9 mouse cellular contexts compared by ENCODE assay signal in genomic region chr6:84009915-84010302, GRCm38 (mm10). TPM values are rescaled to one million over a fixed set of nuclear protein-coding genes. Genes with fewer than 3 reads are reported as not detected.
A peak's percentile ranks its signal among the peaks of the same experiment; 100 is the strongest.
DNase-seq lines count a peak whose midpoint lies in the region; ATAC-seq and TF ChIP-seq lines count a peak whose summit lies in the region.
"Had no signal": no experiment of that assay in that cellular context is flagged by ENCODE, and none has a peak within 500 bp of the region (broad histone marks: within the 10 kb centered on the region; RNA-seq: fewer than 3 reads in every experiment).

No protein-coding gene starts in this region.

- peaks cover 27% of the 10 kb centered on the region for H3K4me1 ChIP-seq in kidney, postnatal 0 days (replicated peaks; ENCODE audit: insufficient read depth, low read length)
- peaks cover 25% of the 10 kb centered on the region for H3K4me1 ChIP-seq in embryonic facial prominence, embryonic 14.5 days (ENCODE audit: control insufficient read depth, insufficient read depth, low read length)
- H3K4me1 ChIP-seq in hindbrain, embryonic 15.5 days (replicated peaks) = peaks cover 30% of the 10 kb centered on the region
- H3K4me1 ChIP-seq in neural tube, embryonic 15.5 days = peaks cover 29% of the 10 kb centered on the region

- 0 out of 2 replicates have a peak overlapping the region, but pooled peaks have one; percentile 13 for H3K27ac ChIP-seq in kidney, postnatal 0 days
- H3K27ac ChIP-seq in embryonic facial prominence, embryonic 14.5 days (replicated peaks; ENCODE audit: low read depth, low read length) = peak overlapping the region; percentile 40; the same call in 1 of the 2 replicates
- no peak overlapping the region for H3K27ac ChIP-seq in hindbrain, embryonic 15.5 days (replicated peaks)
- no peak overlapping the region for H3K27ac ChIP-seq in neural tube, embryonic 15.5 days (replicated peaks)
- H3K27ac ChIP-seq: liver, embryonic 14.5 days had no signal

- peak; percentile 40; the same call in 1 of the 2 replicates for ATAC-seq in kidney, postnatal 0 days (replicated peaks; ENCODE audit: low FRiP score, low read depth)
- ATAC-seq in embryonic facial prominence, embryonic 14.5 days (ENCODE audit: low read depth) = no peak; the same call in none of the 2 replicates
- ATAC-seq in hindbrain, embryonic 15.5 days (ENCODE audit: low FRiP score, low read depth) = 0 out of 2 replicates have a peak, but pooled peaks have one; percentile 17
- ATAC-seq in neural tube, embryonic 15.5 days (ENCODE audit: low FRiP score) = no peak

- no peak for DNase-seq in kidney, postnatal 0 days (ENCODE audit: low spot score)
- DNase-seq in kidney, adult 18-20 months = no peak
- DNase-seq in embryonic facial prominence, embryonic 14.5 days (ENCODE audit: low spot score) = no peak
- no peak for DNase-seq in cerebellum, postnatal 36 days
- no peak for DNase-seq in layer of hippocampus, adult 9-11 months
- DNase-seq: spleen, adult 18-20 months had no signal

- peak overlapping the region; percentile 84; the same call in 1 of the 2 replicates for H3K4me2 ChIP-seq in kidney, postnatal 0 days (ENCODE audit: low read length)
- no peak overlapping the region for H3K4me2 ChIP-seq in embryonic facial prominence, embryonic 14.5 days (ENCODE audit: low read depth, low read length)
- H3K4me2 ChIP-seq in hindbrain, embryonic 15.5 days = no peak overlapping the region
- peak overlapping the region; percentile 23; the same call in 1 of the 2 replicates for H3K4me2 ChIP-seq in neural tube, embryonic 15.5 days

- no peak overlapping the region for H3K9ac ChIP-seq in kidney, postnatal 0 days (ENCODE audit: low read depth, low read length)
- H3K9ac ChIP-seq in embryonic facial prominence, embryonic 14.5 days (ENCODE audit: low read depth, low read length) = no peak overlapping the region
- no peak overlapping the region for H3K9ac ChIP-seq in hindbrain, embryonic 15.5 days
- H3K9ac ChIP-seq in neural tube, embryonic 15.5 days (replicated peaks) = no peak overlapping the region
- H3K9ac ChIP-seq: liver, embryonic 14.5 days had no signal

- no peaks in the 10 kb centered on the region for H3K27me3 ChIP-seq in kidney, postnatal 0 days (ENCODE audit: insufficient read depth, low read length)
- H3K27me3 ChIP-seq in embryonic facial prominence, embryonic 14.5 days (replicated peaks; ENCODE audit: control insufficient read depth, insufficient read depth, low read length) = peaks cover 15% of the 10 kb centered on the region
- 0 out of 2 replicates have a peak, but pooled peaks cover 6% of the 10 kb centered on the region for H3K27me3 ChIP-seq in hindbrain, embryonic 15.5 days
- H3K27me3 ChIP-seq in neural tube, embryonic 15.5 days (replicated peaks) = peaks cover 9% of the 10 kb centered on the region; the same call in 1 of the 2 replicates

- no peaks in the 10 kb centered on the region for H3K9me3 ChIP-seq in kidney, postnatal 0 days (replicated peaks; ENCODE audit: low read length)
- no peaks in the 10 kb centered on the region for H3K9me3 ChIP-seq in embryonic facial prominence, embryonic 14.5 days (ENCODE audit: control insufficient read depth, low read length)
- H3K9me3 ChIP-seq in hindbrain, embryonic 15.5 days = no peaks in the 10 kb centered on the region
- H3K9me3 ChIP-seq in neural tube, embryonic 15.5 days (replicated peaks) = no peaks in the 10 kb centered on the region

- no peak overlapping the region for H3K4me3 ChIP-seq in kidney, postnatal 0 days (replicated peaks; ENCODE audit: low read depth, low read length)
- H3K4me3 ChIP-seq in embryonic facial prominence, embryonic 14.5 days (ENCODE audit: low read depth, low read length) = no peak overlapping the region
- H3K4me3 ChIP-seq in hindbrain, embryonic 15.5 days = no peak overlapping the region
- no peak overlapping the region for H3K4me3 ChIP-seq in neural tube, embryonic 15.5 days (replicated peaks)

- H3K36me3 ChIP-seq in kidney, postnatal 0 days (ENCODE audit: insufficient read depth, low read length) = no peaks in the 10 kb centered on the region
- no peaks in the 10 kb centered on the region for H3K36me3 ChIP-seq in embryonic facial prominence, embryonic 14.5 days (ENCODE audit: control insufficient read depth, insufficient read depth, low read length)
- H3K36me3 ChIP-seq in hindbrain, embryonic 15.5 days = no peaks in the 10 kb centered on the region
- no peaks in the 10 kb centered on the region for H3K36me3 ChIP-seq in neural tube, embryonic 15.5 days

- 44% methylated on average over 4 of the region's 4 CpGs for WGBS in kidney, postnatal 0 days
- WGBS in embryonic facial prominence, embryonic 14.5 days = 21% methylated on average over 4 of the region's 4 CpGs
- WGBS in hindbrain, embryonic 15.5 days = 29% methylated on average over 4 of the region's 4 CpGs
- 32% methylated on average over 4 of the region's 4 CpGs for WGBS in neural tube, embryonic 15.5 days

- TF ChIP-seq CTCF in kidney, postnatal 0 days (IDR thresholded peaks at IDR 0.05; ENCODE audit: low read depth) = no peak

RNA-seq across cellular contexts. Expression of gene Dysf, which starts 1.5 kb away (rescaled TPM):
- polyA plus RNA-seq in kidney, postnatal 0 days (2015; fragmentation: Nextera tagmentation; extraction: Ambion mirVana) = 12.0 and 13.8 TPM in 2 replicates
- polyA plus RNA-seq in embryonic facial prominence, embryonic 14.5 days (2014; fragmentation: Nextera tagmentation; extraction: Ambion mirVana) = 14.3 and 17.0 TPM in 2 replicates
- 2.5 and 3.2 TPM in 2 replicates for polyA plus RNA-seq in hindbrain, embryonic 15.5 days (2015; fragmentation: Nextera tagmentation; extraction: Ambion mirVana)
- polyA plus RNA-seq in neural tube, embryonic 15.5 days (2015; fragmentation: Nextera tagmentation; extraction: Ambion mirVana) = 2.3 and 4.2 TPM in 2 replicates

Comparison
In these comparisons a context has a peak if more than half of its experiments do, and no peak if none do; other contexts are left out.
1. ATAC-seq: peak in kidney, postnatal 0 days (single experiment) and hindbrain, embryonic 15.5 days (single experiment); none in embryonic facial prominence, embryonic 14.5 days (single experiment) and neural tube, embryonic 15.5 days (single experiment).
2. H3K27ac ChIP-seq: peak in kidney, postnatal 0 days (single experiment) and embryonic facial prominence, embryonic 14.5 days (single experiment); none in hindbrain, embryonic 15.5 days (single experiment) and neural tube, embryonic 15.5 days (single experiment).
3. H3K4me2 ChIP-seq: peak in kidney, postnatal 0 days (single experiment) and neural tube, embryonic 15.5 days (single experiment); none in embryonic facial prominence, embryonic 14.5 days (single experiment) and hindbrain, embryonic 15.5 days (single experiment).